Mouse (Mus musculus) midbrain, embryonic 10.5 days (tissue): ENCODE results near the gene Psmd12. TPM values are rescaled to one million over a fixed set of nuclear protein-coding genes. Genes with fewer than 3 reads are reported as not detected.

Source experiments
- polyA plus RNA-seq: library from polyadenylated mRNA; unstranded; fragments of >200 nt; fragmentation: Nextera tagmentation; extraction: Ambion mirVana; gene quantifications from 2 replicates; pipeline ENCODE4 v1.2.1, GENCODE M21; 2016

Gene Psmd12
- polyA plus RNA-seq, 1 experiment from 2014 or later = 237 TPM

Other genes starting within 250 kb of the Psmd12 start
- gene Pitpnc1, start 8.8 kb upstream of the Psmd12 start, polyA plus RNA-seq = 20.4 and 26.1 TPM in 2 replicates
- 19.0 and 21.6 TPM in 2 replicates for gene Helz, start 68.4 kb downstream of the Psmd12 start, polyA plus RNA-seq
- gene Cacng1, start 237.0 kb downstream of the Psmd12 start, polyA plus RNA-seq = 0.31 TPM in 1 of 2 replicates, not detected in the other